Mouse (Mus musculus): ENCODE data around the gene Olfr1415. TPM values are rescaled to one million over a fixed set of nuclear protein-coding genes. Genes with fewer than 3 reads are reported as not detected.

Gene Olfr1415
- not detected in 2 replicates for polyA plus RNA-seq (2012; rRNA removed; ENCODE audit: low replicate concordance)

DNA sequence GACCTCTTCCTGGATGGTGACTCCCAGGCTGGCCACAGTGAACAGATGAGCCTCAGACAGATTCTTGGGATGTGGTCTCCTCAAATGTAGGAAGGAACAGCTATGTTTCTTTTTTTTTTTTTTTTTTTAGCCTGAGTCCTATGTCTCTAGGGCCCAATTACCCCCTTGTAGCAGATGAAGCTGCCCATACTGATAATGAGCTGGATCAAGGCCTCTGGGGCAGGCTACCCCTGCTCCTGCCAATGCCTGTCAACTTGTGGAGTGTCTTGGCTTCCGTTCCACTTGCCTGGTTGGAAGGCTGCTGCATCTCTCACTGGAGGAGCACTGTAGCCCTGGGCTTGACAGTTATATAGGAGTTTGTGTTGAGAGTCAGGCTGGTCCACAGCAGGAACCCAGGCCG, at the start of gene Olfr1415:
Olfr1415 (minus strand) TSS at position 101 of the 400 bp plus-strand sequence.

DNA sequence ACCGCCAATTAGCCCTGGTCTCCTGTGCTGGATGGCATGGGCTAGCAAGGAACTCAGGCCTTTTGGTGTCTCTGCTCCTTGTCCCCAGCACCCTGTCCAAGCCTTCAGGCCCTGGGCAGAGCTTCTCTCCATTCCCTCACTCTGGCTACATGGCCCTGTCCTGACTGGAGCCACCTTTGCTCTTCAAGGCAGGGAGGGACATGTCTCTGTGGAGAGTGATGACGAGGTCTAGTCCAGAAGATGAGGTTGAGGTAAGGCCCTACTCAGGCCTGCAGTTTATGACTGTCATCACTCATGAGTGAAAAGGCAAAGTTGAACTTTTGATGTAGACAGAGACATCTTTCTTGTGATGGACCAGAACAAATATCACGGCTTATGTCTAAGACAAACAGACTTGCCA, 22.7 kb upstream of the Olfr1415 start, which contains the start of gene Olfr1414:
Olfr1414 (minus strand) TSS at position 101 of the 400 bp plus-strand sequence.

DNA sequence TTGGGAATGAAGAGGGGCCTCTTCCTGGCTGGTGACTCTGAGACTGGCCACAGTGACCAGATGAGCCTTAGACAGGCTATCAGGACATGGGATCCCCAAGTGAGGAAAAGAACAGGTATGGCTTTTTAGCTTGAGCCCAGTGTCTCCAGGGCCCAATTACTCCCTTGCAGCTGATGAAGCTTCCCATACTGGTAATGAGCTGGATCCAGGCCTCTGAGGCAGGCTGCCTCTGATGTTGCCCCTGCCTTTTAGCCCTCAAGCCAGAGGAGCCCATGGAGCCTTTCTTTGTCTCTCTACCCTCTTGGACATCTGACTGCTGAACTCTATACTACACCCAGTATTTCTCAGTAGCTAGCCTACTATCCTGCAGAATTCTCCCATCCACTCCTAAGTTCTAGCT, 10.9 kb downstream of the Olfr1415 start, which contains the start of gene Olfr1416:
Olfr1416 (minus strand) TSS at position 101 of the 400 bp plus-strand sequence.

DNA sequence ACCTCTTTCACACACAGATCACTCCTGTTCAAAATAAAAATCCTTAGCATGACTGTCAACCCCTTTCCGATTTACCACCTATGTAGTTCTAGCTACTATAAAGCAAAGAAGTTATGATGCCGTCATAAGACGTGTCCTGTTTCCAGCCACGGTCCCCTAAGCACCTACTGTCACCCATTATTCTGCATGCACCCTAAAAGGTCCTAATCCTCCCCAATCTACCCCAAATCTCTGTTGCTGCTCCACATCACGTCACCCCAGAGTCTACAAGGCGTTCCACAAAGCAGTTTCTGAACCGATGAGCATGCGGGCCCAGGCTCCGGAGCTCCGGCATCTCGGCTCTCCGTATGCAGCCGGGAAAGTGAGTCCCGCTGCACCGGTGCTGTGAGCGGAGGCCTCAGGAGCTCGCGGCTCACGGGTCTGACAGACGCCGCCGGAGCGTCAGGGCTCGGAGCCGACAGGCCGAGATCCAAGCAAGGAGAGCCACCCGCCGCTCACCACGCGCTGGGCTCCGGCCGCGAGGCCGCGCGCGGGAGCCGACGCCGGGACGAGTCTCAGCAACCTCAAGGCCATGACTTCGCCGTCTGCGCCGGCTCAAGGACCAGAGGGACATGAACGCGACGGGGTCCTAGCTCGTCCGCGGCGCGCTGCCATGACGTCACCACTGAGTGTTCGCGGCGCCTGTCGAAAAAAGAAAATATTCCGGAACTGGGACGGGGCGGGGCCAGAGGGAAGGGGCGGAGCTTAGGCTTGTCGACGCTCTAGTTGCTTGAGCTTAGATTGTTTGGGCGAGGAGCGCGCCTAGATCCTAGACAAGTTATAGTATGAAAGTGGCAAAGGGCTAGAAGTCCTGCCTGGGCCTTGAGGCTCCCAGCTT, 22.5 kb downstream of the Olfr1415 start, which contains the start of gene Ndufa10:
Ndufa10 (minus strand) TSS at position 696 of the 877 bp plus-strand sequence.

Other genes with a start within 250 kb of the Olfr1415 start
- gene Ndufa10, start 22.2 kb downstream of the Olfr1415 start, polyA plus RNA-seq (2012; rRNA removed; ENCODE audit: low replicate concordance) = 103 and 247 TPM in 2 replicates
- gene Olfr1416, start 11.0 kb downstream of the Olfr1415 start, polyA plus RNA-seq (2012; rRNA removed; ENCODE audit: low replicate concordance) = not detected in 2 replicates
- gene Olfr1414, start 22.6 kb upstream of the Olfr1415 start, polyA plus RNA-seq (2012; rRNA removed; ENCODE audit: low replicate concordance) = not detected in 2 replicates
- not detected in 2 replicates for gene Olfr1413, start 75.2 kb upstream of the Olfr1415 start, polyA plus RNA-seq (2012; rRNA removed; ENCODE audit: low replicate concordance)
- not detected in 2 replicates for gene Olfr1412, start 89.7 kb upstream of the Olfr1415 start, polyA plus RNA-seq (2012; rRNA removed; ENCODE audit: low replicate concordance)
- not detected in 2 replicates for gene Olfr1411, start 98.3 kb upstream of the Olfr1415 start, polyA plus RNA-seq (2012; rRNA removed; ENCODE audit: low replicate concordance)
- gene Olfr1410, start 109.7 kb upstream of the Olfr1415 start, polyA plus RNA-seq (2012; rRNA removed; ENCODE audit: low replicate concordance) = not detected in 2 replicates
- not detected in 2 replicates for gene Olfr12, start 121.7 kb upstream of the Olfr1415 start, polyA plus RNA-seq (2012; rRNA removed; ENCODE audit: low replicate concordance)
- 79.5 and 115 TPM in 2 replicates for gene Cops9, start 145.9 kb upstream of the Olfr1415 start, polyA plus RNA-seq (2012; rRNA removed; ENCODE audit: low replicate concordance)
- 0.81 and 1.2 TPM in 2 replicates for gene Otos, start 152.7 kb upstream of the Olfr1415 start, polyA plus RNA-seq (2012; rRNA removed; ENCODE audit: low replicate concordance)

Data from mammary gland, adult 2 months (tissue).